Mouse (Mus musculus) bone marrow macrophage, adult 2 months (primary cell): ENCODE data around the gene Rasgrp2.

Source experiments
- CTCF ChIP-seq: IDR thresholded peaks from 2 replicates; pipeline ENCODE4 v1.5.1; 2012; ENCODE audit warnings: low read depth, mild to moderate bottlenecking, low read length, moderate library complexity
- POLR2A ChIP-seq: IDR thresholded peaks from 2 replicates; pipeline ENCODE4 v1.6.1; 2012; ENCODE audit warnings: mild to moderate bottlenecking, low read depth, low read length, borderline replicate concordance

DNA sequence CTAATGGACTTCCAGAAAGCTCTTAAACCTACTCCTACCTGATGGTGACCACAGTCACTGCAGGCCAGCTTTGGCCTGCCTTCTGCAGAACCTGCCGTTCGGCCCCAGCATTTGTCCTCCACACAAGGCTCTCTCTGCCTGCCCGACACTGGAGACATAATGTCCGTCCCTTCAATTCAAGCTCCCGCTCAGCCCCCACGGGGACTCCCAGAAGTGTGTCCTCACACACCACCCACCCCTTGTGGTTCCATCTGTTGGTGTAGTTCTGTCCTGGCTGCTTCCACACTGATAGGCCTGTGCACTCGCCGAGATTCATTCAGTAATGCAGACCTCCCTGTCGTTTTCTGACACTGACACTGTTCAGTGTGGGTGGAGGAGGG lies 22.1 kb downstream of the Rasgrp2 start:
- TF ChIP-seq CTCF: no peak
- no peak for TF ChIP-seq POLR2A
